Mouse (Mus musculus): ENCODE results near the gene Fbxl7. TPM values are rescaled to one million over a fixed set of nuclear protein-coding genes. Genes with fewer than 3 reads are reported as not detected.

The Fbxl7 gene
- polyA plus RNA-seq (2012; rRNA removed) = 0.81 and 0.97 TPM in 2 replicates

DNA sequence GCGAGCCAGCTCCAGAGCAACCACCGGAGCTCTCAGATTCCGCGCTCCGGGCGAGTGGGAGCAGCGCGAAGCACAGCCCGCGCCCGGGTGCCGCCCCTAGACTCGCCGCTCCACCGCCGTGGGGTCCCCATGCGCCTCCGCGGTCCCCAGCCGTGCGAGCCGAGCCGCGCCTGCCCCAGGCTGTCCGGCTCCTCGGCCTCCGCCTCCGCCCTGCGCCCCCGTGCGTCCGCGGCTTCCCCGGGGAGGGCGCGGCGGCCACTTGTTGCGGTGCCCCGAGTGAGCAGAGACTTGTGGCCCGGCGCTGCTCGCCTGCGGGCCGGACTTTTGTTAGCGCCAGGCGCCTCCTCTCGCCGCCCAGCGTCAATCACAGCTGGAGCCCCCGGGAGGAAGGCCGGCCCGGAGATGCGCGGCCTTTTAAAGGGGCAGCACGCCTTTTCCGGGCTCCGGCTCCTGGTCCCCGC lies at the start of gene Fbxl7:
Gene Fbxl7, minus strand, starts transcription at position 330 of the 461 bp plus-strand sequence.

All from liver, embryonic 18 days (tissue).